Comparison of ENCODE assay signal across 11 mouse cellular contexts in the genomic region with DNA sequence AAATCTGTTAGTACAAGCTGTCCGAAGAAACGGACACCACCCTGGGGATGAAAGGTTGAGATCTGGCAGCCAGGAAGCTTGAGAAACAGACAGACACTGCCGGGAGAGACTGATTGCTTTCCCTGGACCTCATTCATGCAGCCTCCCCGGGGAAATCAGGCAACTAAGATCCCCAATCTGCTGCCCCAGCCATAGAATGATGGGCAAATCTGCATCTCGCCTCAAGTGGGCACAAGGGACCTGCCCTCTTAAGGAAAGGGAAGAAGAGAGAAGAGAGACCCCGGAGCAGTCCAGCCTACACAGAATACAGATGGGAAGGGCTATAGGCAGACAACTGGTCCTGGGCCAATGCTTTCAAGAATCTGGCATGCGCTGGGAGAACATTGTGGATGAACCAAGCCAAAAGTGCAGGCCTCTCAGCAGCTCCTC. TPM values are rescaled to one million over a fixed set of nuclear protein-coding genes. Genes with fewer than 3 reads are reported as not detected.
DNase-seq lines count a peak whose midpoint lies in the region; ATAC-seq lines count a peak whose summit lies in the region.
"Had no signal": no experiment of that assay in that cellular context is flagged by ENCODE, and none has a peak within 500 bp of the region (broad histone marks: within the 10 kb centered on the region; RNA-seq: fewer than 3 reads in every experiment).

No protein-coding gene starts in this region.

- 80% methylated on average over 7 of the region's 7 CpGs for WGBS in forebrain, embryonic 15.5 days

- H3K36me3 ChIP-seq in forebrain, embryonic 15.5 days, result no peaks in the 10 kb centered on the region

- no peak overlapping the region for H3K4me3 ChIP-seq in forebrain, embryonic 15.5 days

- no peak overlapping the region for H3K27ac ChIP-seq in forebrain, embryonic 15.5 days (replicated peaks)

- H3K4me2 ChIP-seq in forebrain, embryonic 15.5 days (replicated peaks), result no peak overlapping the region

- no peak for ATAC-seq in frontal cortex, adult (ENCODE audit: low TSS enrichment)
- no peak for ATAC-seq in forebrain, embryonic 15.5 days (replicated peaks)
- ATAC-seq: liver, postnatal 0 days had no signal

- H3K9ac ChIP-seq in forebrain, embryonic 15.5 days (replicated peaks), result no peak overlapping the region
- H3K9ac ChIP-seq: liver, postnatal 0 days had no signal

- H3K4me1 ChIP-seq in forebrain, embryonic 15.5 days, result no peaks in the 10 kb centered on the region

- H3K27me3 ChIP-seq in forebrain, embryonic 15.5 days, result no peaks in the 10 kb centered on the region

- H3K9me3 ChIP-seq in forebrain, embryonic 15.5 days, result no peaks in the 10 kb centered on the region
- H3K9me3 ChIP-seq: G1E had no signal

- peak; percentile 33 for DNase-seq in lung, postnatal 10 days
- DNase-seq in lung, adult 18-20 months, result no peak
- peak; percentile 58 to 61 for DNase-seq in cerebellum, postnatal 14 days
- peak; percentile 64 for DNase-seq in heart, adult 8-10 months (ENCODE audit: low spot score)
- DNase-seq in lung, postnatal 25 days (ENCODE audit: low spot score), result peak; percentile 8
- DNase-seq: liver, postnatal 0 days had no signal

RNA-seq across cellular contexts. Expression of gene Rab22a, which starts 37.4 kb away (rescaled TPM):
- 10 to 100 TPM; 32.9 to 41.6 (median 36.0) TPM for total RNA-seq in heart, adult 8-10 months (2022)
- 35.3 and 36.9 TPM in 2 replicates for polyA plus RNA-seq in forebrain, embryonic 15.5 days (2015; fragmentation: Nextera tagmentation; extraction: Ambion mirVana)

RNA-seq across cellular contexts. Expression of gene Ankrd60, which starts 44.0 kb away (rescaled TPM):
- not detected for total RNA-seq in heart, adult 8-10 months (2022)
- not detected in 2 replicates for polyA plus RNA-seq in forebrain, embryonic 15.5 days (2015; fragmentation: Nextera tagmentation; extraction: Ambion mirVana)
- total RNA-seq: G1E; hematopoietic stem cell, adult 5-6 weeks; layer of hippocampus, adult 18-20 months had no signal
- polyA plus RNA-seq: G1E; liver, postnatal 0 days had no signal

Comparison
In these comparisons a context has a peak if more than half of its experiments do, and no peak if none do; other contexts are left out.
1. DNase-seq: peak in lung, postnatal 10 days (single experiment), cerebellum, postnatal 14 days (2 of 2), heart, adult 8-10 months (single experiment) and lung, postnatal 25 days (single experiment); none in lung, adult 18-20 months (0 of 2).